Mouse (Mus musculus): ENCODE results near the gene Dgkg. TPM values are rescaled to one million over a fixed set of nuclear protein-coding genes. Genes with fewer than 3 reads are reported as not detected.

Dgkg gene
- total RNA-seq, 4 experiments from 2014 or later, result 0.08 to 0.72 (median 0.34) TPM

GRCm38 (mm10) chr16:22439499-22440177 is 217.4 kb downstream of the Dgkg start, which contains the start of gene Etv5:
TSS of gene Etv5 (minus strand) at chr16:22439719.
- DNase-seq (ENCODE audit: low spot score), result peak; percentile 99

DNA sequence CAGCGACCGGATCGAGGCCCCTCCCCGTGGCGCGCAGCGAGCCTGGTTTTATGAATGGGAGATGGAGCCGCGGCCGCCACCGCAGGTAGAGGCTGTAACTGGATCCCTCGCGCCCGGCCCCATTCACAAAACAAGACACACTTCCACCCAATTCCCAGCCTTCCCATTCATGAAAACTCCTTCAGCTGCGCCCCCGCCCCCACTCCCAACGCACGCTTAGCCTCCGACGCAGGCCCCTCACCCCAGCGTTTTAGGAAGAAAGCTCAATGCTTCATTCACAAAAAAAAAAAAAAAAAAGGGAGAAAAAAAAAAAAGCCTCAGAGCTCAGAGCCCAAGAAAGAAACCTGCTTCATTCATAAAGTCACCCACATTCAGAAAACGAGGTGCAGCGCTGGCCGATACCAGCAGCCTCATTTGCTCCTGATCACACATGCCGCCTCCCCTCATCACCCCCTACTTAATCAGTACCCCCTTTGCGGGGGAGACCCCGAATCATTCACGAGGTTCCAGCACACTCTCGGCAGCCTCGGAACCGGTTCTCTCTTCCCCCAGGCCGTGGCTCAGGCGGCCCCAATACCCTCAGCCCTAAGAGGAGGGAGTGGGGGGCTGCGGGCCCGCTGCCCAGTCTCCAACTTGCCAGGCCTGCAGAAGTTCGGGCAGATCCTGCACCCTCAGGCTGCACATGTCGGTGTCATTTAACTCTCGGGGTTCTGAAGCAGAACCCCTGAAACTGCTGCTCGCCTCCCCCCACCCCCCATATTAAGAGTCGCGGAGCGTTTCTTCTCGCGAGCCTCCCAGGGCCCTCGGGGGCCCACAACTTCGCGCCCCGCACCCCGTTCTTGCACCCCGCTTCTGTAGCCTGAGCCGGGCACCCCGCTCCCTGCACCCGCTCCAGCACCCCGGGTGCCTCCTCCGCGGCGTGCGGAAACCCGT is 218.3 kb downstream of the Dgkg start:
- DNase-seq (ENCODE audit: low spot score), result peak; percentile 48

DNA sequence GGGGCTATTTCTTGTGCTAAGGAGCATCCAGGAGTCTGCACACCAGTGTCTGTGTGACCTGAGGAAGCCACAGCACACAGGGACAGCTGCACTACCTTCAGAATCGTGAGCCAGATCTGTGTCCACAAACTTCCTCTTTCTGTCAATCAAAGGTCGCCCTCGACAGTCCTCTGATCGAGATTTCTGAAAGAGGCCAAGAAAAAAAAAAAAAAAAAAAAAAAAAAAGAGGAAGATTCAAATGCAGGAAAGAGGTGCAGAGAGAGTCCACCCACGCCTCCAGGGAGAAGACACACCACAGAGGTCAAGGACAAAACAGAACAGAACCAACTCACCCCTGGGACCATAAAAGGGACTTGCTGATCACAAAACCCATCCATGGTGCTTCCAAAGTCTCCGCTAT is 220.9 kb downstream of the Dgkg start:
- no peak for DNase-seq (ENCODE audit: low spot score)

- no peak for DNase-seq (ENCODE audit: low spot score)
Measured at GRCm38 (mm10) chr16:22434530-22434929, 222.5 kb downstream of the Dgkg start.

DNA sequence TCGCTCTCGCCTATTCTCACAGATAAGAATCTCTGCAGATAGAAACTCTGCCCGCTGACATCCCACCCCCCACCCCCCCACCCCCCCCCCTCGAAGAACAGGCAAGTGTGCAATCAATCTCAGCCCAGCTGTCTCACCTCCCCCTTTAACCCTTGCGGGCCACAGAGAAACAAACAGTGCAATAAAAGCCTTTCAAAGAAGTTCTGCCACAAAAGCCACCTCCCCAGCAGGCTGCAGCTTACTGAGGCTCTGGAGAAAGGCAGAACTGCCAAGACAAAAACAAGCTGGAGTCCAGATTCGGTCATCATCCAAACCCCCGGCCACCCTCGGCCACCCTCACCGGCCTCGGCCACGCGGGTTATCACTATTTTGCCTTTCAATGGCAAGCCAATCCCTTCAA is 223.1 kb downstream of the Dgkg start:
- no peak for DNase-seq (ENCODE audit: low spot score)

DNA sequence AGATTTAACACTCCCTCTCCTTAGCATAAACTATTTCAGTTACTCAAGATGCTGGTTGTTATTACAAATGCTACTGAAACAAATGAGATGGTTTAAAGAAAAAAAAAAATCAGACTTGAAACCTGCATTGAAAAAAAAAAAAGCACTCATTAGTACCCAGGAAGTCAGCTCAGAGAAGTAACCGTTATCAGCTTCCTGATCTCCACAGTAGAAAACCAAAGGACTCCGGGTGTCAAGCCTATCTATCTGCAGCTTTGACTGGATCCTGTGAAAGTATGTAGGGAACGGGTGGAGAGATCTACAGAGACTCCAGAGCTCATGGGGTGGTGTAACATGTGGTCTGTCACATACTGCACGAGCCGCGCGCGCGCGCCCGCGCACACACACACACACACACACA is 225.2 kb downstream of the Dgkg start:
- no peak for DNase-seq (ENCODE audit: low spot score)

- DNase-seq (ENCODE audit: low spot score), result no peak
Measured at GRCm38 (mm10) chr16:22431335-22431734, 225.7 kb downstream of the Dgkg start.

- DNase-seq (ENCODE audit: low spot score), result no peak
Measured at GRCm38 (mm10) chr16:22430211-22430951, 226.6 kb downstream of the Dgkg start.

DNA sequence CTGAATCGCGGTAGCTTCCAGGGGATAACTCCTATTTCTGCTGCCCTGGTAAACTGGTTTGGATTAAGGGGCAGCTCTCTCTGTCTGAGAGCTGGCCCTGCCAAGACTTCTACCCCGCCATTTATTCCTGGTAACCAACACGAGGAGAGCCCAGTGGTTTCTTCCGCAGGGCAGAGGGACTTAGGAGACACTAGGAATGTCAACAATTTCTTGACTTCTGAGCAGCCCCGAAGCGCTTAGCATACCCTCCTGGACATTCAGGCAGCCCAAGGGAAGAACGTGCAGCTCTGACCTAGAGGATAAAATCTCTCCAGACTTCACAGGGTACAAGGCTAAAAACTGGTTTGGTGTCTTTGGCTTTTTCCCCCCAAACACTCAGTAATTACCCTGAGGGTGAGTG is 227.6 kb downstream of the Dgkg start:
- DNase-seq (ENCODE audit: low spot score), result no peak

DNA sequence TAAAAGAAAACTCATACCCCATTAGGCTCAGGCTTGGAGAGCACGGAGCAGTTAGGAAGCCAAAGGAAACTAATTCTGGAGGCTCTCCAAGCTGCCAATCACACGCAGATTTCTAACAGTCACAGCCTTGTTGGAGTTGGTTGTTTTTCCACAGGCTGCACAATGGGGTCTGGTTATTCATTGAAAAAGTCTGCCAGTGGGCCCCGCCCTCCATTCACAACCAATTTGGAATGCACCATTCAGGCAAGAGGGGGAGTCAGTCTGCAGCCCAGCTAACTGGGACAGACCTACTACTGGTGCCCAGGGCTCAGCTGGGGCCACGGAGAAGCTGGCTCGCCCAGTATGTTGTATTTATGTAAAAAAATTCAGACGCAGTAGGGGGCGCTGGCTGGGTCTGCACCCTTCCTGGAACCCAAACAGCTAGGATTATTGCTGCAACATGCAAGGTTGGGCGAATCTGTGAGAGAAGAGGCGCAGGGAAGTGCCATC is 228.1 kb downstream of the Dgkg start:
- peak; percentile 81 for DNase-seq (ENCODE audit: low spot score)

DNA sequence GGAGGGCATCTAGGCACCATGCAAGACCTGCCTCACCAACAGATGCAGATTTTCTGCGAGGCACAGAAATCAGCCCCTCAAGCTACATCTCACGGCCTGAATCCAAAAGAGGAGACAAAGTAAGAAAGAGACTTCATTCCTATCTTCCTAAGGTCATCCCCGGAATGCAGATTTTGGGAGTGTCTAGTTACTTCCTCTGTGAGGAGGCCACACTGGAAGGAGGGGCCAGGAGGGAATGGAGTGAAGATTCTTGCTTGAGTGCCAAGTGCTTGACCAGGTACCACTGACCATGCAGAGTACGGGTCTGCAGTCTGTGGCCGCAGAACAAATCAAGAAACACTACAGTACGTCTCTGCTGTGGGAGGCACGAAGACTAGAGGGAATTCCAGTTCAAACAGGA is 230.2 kb downstream of the Dgkg start:
- no peak for DNase-seq (ENCODE audit: low spot score)

GRCm38 (mm10) chr16:22422256-22422655 is 234.8 kb downstream of the Dgkg start:
- DNase-seq (ENCODE audit: low spot score), result no peak

Small RNAs within 50 kb of the gene (microRNA-seq; reads per million reads assigned to microRNA genes)
- gene Mir6362 (not detected), gene Mir8095 (not detected)

Other genes with a start within 250 kb of the Dgkg start
- 1 to 10 TPM; 8.8 to 9.8 (median 9.3) TPM for gene Etv5, start 217.5 kb downstream of the Dgkg start, total RNA-seq (2022)
- not detected for gene Crygs, start 154.4 kb upstream of the Dgkg start, total RNA-seq (2022)
- gene Tbccd1, start 200.4 kb upstream of the Dgkg start, total RNA-seq (2022), result 10 to 100 TPM; 10.8 to 13.5 (median 12.1) TPM
- gene Dnajb11, start 200.6 kb upstream of the Dgkg start, total RNA-seq (2022), result 10 to 100 TPM; 43.8 to 68.4 (median 55.3) TPM
- 1 to 10 TPM; 5.3 to 8.9 (median 6.8) TPM for gene Ahsg, start 234.1 kb upstream of the Dgkg start, total RNA-seq (2022)